Mouse (Mus musculus): ENCODE measurements at regions not wholly inside any gene's neighbourhood (a gene's known extent, or its start where the extent isn't known, plus 50 kb on each side); places are given as distances from the start of the nearest gene placed in this dataset.

DNA sequence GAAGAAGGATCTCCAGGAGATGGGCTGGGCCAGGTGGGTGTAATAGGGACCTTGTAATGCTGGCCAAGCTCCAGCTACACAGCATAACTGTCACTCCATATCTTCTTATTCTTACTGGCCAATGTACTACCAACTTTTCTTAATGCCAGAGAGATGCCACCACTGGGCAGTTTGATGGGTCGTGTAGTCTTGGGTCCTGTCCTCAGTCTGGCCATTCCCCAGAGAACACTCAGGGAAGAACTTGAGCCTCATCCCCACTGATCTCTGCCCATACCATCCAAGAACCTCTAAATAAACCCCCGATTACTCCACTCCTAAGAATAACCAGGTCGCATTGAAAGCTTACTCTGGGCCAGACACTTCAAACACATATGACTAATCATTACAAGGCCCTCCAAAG lies 82.0 kb upstream of the Dusp10 start:
- intact Hi-C loops (cut with DNase I), result no loop called here

DNA sequence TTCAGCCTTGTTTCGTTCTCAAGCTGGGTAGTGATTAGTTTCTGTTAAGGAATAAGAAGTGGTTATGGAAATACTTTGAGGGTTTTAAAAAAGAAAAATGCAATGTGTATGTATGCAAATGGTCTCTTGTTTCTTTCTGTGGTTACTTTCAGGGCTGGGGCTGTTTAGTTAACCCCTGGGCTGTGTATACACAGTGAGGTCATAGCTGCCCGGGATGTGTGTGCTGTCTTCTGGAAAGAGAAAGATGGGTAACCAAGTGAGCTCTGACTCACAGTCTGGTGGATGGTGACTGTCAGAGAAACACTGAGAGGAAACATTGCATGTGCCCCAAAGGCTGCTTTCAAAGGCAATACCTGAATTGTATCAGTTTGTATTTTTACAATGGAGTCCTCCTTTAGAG lies 79.3 kb upstream of the Dusp10 start:
- intact Hi-C loops (cut with DNase I), result no loop called here
- DNase-seq (ENCODE audit: extremely low spot score in 1 of 2, low spot score in 2 of 2), result no peak

More for the DNA sequence above, 82.0 kb upstream of the Dusp10 start:
- no peak for DNase-seq (ENCODE audit: extremely low spot score in 1 of 2, low spot score in 2 of 2)

DNA sequence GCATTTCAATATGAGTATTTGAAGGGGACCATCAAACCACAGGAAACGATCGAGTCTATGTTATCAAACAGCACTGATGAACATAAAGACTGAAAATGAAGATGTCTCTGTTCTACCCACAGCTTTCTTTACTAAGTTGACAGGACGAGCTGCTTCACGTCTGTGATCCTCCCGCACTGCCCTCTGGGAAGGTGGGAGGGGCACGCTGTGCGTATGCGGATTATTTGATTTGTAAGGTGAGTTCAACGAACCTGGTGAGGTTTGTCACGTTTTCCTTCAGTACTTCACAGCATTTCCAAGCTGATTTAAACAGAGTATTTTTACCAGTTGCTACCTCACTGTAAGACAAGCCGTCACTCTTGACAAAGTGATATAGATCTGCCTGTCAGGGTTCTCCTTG lies 75.9 kb upstream of the Dusp10 start:
- no peak for DNase-seq (ENCODE audit: extremely low spot score in 1 of 2, low spot score in 2 of 2)
- intact Hi-C loops (cut with DNase I), result no loop called here

DNA sequence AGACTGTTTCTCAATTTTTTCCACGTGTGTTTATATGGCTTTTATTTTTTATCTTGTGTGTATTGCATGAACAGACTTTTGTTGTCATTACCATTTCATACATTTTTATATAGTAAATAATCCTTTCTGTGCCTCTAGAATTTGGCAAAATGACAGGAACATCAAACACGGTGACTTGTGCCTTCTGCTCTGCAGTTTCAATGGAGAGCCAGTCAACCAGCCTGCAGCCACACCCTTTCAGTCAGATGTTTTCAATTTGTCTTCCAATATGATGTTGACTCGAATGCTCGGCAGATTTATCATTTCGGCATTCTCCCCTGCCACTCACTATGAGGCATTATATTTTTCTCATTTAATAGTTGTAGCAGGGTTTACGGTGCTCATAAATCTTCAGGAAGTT lies 74.7 kb upstream of the Dusp10 start:
- DNase-seq (ENCODE audit: extremely low spot score in 1 of 2, low spot score in 2 of 2), result no peak
- intact Hi-C loops (cut with DNase I), result no loop called here

DNA sequence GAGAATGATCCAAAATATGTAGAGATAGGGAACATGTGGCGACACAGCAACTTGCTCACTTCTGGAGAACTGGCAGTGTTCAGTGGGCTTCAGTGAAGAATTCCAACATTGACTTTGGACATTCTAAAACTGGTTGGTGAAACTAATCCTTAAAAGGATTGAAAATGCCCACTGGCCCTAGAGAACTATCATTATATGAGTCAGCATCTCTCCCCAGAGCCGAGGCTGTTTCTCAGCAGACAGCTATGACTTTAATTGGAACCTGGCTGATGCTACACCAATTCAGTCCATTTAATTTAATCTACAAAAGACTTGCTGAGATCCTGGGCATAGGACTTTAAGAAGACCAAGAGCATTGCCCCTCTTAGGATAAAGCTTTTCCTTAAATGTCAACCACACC lies 72.4 kb upstream of the Dusp10 start:
- intact Hi-C loops (cut with DNase I), result no loop called here

DNA sequence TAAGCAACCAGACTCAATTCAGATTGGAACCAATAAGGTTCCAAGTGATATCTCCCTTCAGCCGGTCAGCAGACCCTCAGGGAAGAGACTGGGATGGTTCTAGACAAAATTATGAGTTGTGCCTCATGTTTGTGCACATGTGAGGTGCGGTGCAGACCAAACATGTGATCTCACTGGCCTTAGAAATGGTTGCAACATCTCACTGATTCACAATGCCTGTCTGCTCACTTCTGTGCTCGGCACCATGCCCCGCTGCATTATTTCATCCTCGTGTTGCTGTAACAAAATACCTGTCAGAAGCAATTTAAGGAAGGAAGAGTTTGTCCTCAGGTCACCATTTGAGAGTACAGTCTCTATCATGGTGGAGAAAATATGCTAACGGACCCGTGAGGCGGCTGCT lies 66.9 kb upstream of the Dusp10 start:
- DNase-seq (ENCODE audit: extremely low spot score in 1 of 2, low spot score in 2 of 2), result no peak
- intact Hi-C loops (cut with DNase I), result no loop called here

More for the DNA sequence above, 72.4 kb upstream of the Dusp10 start:
- DNase-seq (ENCODE audit: extremely low spot score in 1 of 2, low spot score in 2 of 2), result no peak

DNA sequence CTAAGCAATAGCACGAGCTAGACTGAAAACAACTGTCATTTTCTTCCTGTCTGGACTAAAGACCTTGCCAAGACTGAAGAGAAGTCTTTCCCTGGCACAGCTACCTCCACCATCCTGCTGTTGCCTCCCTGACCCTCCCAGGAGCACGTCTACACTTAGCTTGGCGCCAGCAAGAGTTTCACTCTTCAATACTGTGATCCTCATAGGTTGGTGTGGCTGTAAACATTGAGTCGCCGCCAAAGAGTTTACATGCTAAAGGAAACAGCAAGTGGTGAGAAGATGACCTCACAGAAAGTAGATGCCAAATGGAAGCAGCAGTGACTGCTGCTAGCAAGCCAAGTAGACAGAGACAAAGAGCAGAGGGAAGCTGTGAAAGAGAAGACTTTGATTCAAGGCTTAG lies 66.0 kb upstream of the Dusp10 start:
- intact Hi-C loops (cut with DNase I), result no loop called here
- DNase-seq (ENCODE audit: extremely low spot score in 1 of 2, low spot score in 2 of 2), result no peak

DNA sequence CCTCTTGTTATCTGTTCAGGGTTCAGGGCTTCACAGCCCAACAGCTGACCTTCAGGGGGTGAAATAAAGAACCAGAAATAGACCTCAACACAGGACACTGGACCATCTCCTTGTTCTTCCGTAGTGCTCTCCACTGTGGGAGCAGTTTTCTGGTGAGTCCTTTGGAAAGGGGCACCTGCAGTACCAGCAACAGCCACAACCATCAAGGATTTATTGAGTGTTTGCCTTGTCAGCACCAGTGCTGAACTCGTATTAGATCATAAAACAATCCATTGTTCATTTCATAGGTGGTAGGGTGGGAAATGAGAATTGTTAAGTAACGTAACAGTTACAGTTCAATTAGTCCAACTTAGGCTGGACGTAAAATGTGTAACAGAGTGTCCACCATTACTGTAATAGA lies 63.9 kb upstream of the Dusp10 start:
- DNase-seq (ENCODE audit: extremely low spot score in 1 of 2, low spot score in 2 of 2), result no peak
- intact Hi-C loops (cut with DNase I), result no loop called here

DNA sequence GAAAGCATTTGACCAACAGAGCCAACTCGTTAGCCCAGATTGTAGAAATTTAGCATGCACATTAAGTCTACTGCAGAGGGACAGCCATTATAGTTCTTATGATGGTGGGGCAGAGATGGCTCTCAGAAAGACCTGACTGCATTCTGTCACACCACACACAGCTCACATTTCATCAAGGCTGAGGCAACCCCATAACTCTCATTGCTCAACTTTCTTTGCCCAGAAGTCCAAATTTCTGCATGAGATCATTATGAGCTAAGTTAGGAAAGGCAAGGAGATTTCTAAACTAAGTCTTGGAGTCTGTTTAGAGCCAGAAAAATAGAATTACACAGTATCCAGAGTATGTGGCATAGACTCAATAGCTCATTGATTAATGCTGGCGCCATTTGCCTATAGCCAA lies 59.0 kb upstream of the Dusp10 start:
- intact Hi-C loops (cut with DNase I), result no loop called here
- DNase-seq (ENCODE audit: extremely low spot score in 1 of 2, low spot score in 2 of 2), result no peak

DNA sequence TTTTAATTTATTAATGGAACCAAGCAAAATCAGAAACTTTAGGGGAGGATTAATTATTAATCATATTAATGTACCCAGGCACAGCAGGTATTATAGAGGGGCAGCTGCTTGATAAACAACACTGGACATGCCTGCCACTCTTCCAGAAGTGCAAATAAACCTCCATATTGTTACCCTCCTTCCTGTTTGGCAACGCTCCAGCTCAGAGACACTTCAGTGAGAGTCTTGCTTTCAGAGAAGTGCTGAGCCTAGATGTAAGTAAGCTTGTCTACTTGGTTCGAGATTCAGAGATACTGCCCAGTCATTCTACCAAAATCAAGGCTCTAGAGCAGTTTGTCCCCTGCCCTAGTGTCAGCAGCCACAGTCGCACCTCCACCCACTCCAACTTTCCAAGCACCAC lies 56.7 kb upstream of the Dusp10 start:
- DNase-seq (ENCODE audit: extremely low spot score in 1 of 2, low spot score in 2 of 2), result peak in 1 of 2 experiments; percentile 20
- intact Hi-C loops (cut with DNase I), result no loop called here

DNA sequence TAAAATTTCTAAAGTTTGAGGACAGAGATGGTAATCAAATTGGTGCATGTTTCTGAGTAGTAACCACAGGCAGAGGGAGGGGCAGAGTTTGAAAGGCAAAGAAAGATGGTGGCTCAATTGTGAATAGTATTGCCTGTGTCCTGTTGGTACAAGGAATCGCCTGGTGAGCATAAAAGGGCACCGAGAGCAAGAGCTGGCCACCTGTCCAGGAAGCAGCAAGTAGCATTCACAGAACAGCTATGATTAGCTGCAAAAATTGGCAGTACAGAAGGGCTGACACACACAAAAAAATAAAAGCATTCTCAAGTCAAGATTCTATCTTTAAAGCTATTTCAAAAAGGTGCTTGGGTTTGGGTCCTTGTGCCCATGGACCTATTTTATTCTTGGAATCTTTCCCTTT lies 51.7 kb upstream of the Dusp10 start:
- DNase-seq (ENCODE audit: extremely low spot score in 1 of 2, low spot score in 2 of 2), result no peak
- intact Hi-C loops (cut with DNase I), result no loop called here

DNA sequence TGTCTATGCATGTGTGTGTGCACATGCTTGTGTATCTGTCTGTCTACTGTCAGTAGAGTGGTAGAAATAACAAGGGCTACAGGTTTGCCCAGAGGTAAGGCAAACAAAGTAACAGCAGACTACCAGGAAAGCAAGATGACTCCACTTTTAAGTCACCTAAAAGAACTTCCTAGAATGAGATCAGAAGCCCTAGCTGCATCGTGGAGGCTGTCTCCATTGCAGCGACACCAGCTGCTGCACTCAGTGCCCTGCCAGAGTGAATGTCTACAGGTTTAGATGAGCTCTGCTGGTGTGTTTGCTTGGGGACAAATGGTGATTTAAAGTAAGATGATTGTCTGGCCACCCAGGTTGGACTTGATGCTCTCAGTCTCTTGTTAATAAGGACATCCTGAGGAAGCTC lies 50.6 kb upstream of the Dusp10 start:
- DNase-seq (ENCODE audit: extremely low spot score in 1 of 2, low spot score in 2 of 2), result no peak
- intact Hi-C loops (cut with DNase I), result no loop called here

DNA sequence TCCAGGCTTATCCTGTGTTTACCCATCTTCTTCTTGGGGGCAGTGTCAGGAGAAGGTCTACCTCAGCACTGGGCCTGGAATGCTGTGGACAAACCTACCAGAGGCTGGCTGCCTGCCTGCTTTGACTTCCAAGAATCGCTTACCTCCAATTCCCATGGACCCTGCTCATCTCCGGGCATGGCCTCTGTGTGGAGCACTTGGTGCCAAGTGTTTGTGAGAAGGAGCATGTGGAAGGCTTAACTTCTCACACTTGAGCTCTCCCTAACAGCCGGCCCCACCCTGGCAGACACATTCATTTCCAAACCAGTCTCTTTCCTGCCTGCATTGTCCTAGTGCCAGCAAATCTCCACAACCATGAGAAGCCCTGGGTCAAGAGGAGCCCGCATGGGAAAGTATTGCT lies 49.8 kb upstream of the Dusp10 start:
- DNase-seq (ENCODE audit: extremely low spot score in 1 of 2, low spot score in 2 of 2), result no peak
- intact Hi-C loops (cut with DNase I), result no loop called here
